Mouse (Mus musculus): ENCODE data around the gene C1ql4. TPM values are rescaled to one million over a fixed set of nuclear protein-coding genes. Genes with fewer than 3 reads are reported as not detected.
A peak's percentile ranks its signal among the peaks of the same experiment; 100 is the strongest.

Gene C1ql4
- polyA plus RNA-seq, 1 experiment, result not detected

DNA sequence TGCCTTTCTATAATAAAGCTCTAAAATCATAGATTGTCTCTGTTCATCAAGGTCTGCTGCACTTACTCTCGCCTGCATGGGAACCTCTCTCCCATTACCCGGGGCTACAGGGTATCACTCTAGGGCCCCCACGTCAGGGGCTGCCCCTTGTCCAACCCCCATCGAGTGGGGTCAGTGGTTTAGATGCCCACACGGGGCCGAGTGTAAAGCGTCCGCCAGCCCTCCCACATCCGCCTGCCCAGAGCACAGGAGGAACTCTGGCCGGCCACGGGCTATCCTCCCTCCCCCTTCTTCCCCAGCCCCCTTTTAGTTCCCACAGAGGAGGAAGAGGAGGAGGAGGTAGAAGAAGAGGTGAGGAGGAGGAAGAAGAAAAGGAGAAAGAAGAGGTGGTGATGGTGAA, 33.2 kb upstream of the C1ql4 start:
- Histone ChIP-seq H3K4me3 (ENCODE audit: insufficient read depth, low read length) (no peak overlapping the region), H3K27ac (ENCODE audit: insufficient read depth, low read length) (no peak overlapping the region), H3K4me1 (ENCODE audit: control insufficient read depth, insufficient read depth, low read length) (no peaks in the 10 kb centered on the region)
- TF ChIP-seq CTCF (IDR thresholded peaks at IDR 0.05; ENCODE audit: extremely low read depth, insufficient read depth, low read length) (no peak), POLR2A (IDR thresholded peaks at IDR 0.05; ENCODE audit: extremely low read depth, insufficient read depth, low read length) (no peak)

DNA sequence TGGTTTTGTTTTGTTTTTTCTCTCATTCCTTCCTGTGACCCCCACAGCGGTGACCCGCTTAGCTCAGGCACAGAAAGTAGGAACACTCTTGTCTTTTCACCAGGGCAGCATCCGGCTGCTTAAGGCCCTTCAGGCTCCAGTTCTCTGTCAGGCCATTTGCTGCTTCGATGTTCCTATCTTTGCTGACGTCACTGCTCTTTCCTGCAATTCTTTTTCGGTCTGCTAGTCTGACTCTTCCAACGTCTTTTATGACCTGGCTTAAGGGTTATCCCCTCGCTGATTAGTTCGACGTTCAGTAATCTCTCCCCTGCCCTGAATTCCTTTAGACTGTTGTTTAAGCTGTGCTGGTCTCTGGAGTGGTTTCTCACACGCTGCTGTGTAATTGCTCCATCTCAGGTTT, 28.9 kb upstream of the C1ql4 start:
- Histone ChIP-seq H3K4me1 (ENCODE audit: control insufficient read depth, insufficient read depth, low read length) (no peaks in the 10 kb centered on the region), H3K4me3 (ENCODE audit: insufficient read depth, low read length) (no peak overlapping the region), H3K27ac (ENCODE audit: insufficient read depth, low read length) (no peak overlapping the region)
- no peak for TF ChIP-seq CTCF (IDR thresholded peaks at IDR 0.05; ENCODE audit: extremely low read depth, insufficient read depth, low read length)
- TF ChIP-seq POLR2A (IDR thresholded peaks at IDR 0.05; ENCODE audit: extremely low read depth, insufficient read depth, low read length), result no peak

DNA sequence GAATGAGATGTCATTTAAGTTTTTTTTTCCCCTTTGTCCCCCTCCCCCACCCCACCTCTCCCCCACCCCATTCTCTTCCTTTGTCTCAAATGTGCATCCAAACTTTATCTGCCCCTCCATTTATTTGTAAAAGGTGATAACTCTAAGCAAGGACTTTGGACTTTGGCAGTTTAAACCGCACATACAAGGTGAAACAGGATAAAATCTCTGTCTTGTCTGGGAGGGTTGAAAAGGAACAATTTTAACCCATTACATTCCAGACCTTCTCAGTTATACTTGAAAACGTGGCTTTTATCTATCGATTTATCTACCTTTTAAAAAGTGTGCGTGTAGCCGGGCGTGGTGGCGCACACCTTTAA, 27.4 kb upstream of the C1ql4 start:
- Histone ChIP-seq H3K27ac (ENCODE audit: insufficient read depth, low read length) (no peak overlapping the region), H3K4me1 (ENCODE audit: control insufficient read depth, insufficient read depth, low read length) (no peaks in the 10 kb centered on the region), H3K4me3 (ENCODE audit: insufficient read depth, low read length) (no peak overlapping the region)
- no peak for TF ChIP-seq CTCF (IDR thresholded peaks at IDR 0.05; ENCODE audit: extremely low read depth, insufficient read depth, low read length)
- TF ChIP-seq POLR2A (IDR thresholded peaks at IDR 0.05; ENCODE audit: extremely low read depth, insufficient read depth, low read length), result no peak

DNA sequence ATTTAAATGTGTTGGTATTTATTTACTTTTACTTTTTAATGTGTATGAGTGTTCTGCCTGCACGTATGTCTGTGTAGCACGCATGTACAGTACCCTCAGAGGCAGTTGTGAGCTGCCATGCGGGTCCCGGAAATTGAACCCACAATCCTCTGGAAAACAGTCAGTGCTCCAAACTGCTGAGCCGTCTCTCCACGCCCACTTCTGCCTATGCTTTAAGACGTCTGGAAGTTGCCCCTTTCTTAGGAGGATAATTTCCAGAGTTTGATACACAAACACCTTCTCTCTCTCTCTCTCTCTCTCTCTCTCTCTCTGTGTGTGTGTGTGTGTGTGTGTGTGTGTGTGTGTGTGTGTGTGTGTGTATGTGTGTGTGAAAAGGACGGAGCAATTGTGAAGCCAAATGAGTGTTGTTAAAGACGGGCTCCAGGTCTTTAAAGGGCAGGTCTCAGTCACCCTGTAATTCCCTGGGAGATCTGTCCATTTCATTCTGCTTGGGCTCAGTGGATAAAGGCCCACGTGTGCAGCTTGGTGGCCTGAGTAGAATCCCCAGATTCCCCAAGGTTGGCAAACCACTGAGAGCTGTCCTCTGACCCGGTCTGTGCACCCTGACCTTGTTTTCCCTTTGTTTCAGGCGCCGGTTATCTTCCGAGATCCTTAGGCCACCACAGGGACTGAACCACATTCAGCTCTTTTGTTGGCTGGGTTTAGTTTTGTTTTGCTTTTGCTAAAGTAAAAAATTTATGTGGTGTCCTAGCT, 26.9 kb upstream of the C1ql4 start:
- H3K4me1 ChIP-seq (ENCODE audit: control insufficient read depth, insufficient read depth, low read length), result no peaks in the 10 kb centered on the region
- TF ChIP-seq CTCF (IDR thresholded peaks at IDR 0.05; ENCODE audit: extremely low read depth, insufficient read depth, low read length), result no peak
- TF ChIP-seq POLR2A (IDR thresholded peaks at IDR 0.05; ENCODE audit: extremely low read depth, insufficient read depth, low read length), result no peak
- no peak overlapping the region for H3K4me3 ChIP-seq (ENCODE audit: insufficient read depth, low read length)
- no peak overlapping the region for H3K27ac ChIP-seq (ENCODE audit: insufficient read depth, low read length)

DNA sequence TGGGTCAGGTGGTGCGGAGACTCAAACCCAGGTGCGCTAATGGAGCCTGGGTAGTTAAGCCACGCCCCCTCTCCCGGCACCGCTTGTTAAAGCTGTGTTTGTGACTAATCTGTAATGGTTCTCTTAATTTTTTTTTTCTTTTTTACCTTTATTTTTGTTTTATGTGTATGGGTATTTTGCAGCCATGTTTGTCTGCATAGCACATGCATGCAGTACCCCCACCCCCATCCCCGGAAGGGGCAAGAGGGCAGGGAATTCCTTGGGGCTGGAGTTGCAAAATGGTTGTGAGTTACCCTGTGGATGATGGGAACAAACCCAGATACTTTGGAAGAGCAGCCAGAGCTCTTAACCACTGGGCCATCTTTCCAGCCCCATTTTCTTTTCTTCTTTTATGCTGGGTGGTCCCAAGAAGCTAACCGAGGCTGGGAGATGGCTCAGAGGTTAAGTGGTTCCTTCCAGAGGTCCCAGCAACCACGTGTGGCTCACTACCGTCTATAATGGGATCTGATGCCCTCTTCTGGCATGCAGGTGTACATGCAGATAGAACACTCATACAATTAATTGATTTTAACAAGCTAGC, 25.9 kb upstream of the C1ql4 start:
- no peak for TF ChIP-seq POLR2A (IDR thresholded peaks at IDR 0.05; ENCODE audit: extremely low read depth, insufficient read depth, low read length)
- TF ChIP-seq CTCF (IDR thresholded peaks at IDR 0.05; ENCODE audit: extremely low read depth, insufficient read depth, low read length), result peak; percentile 18; the same call in 1 of the 2 replicates
- Histone ChIP-seq H3K4me3 (ENCODE audit: insufficient read depth, low read length) (no peak overlapping the region), H3K4me1 (ENCODE audit: control insufficient read depth, insufficient read depth, low read length) (no peaks in the 10 kb centered on the region), H3K27ac (ENCODE audit: insufficient read depth, low read length) (no peak overlapping the region)

DNA sequence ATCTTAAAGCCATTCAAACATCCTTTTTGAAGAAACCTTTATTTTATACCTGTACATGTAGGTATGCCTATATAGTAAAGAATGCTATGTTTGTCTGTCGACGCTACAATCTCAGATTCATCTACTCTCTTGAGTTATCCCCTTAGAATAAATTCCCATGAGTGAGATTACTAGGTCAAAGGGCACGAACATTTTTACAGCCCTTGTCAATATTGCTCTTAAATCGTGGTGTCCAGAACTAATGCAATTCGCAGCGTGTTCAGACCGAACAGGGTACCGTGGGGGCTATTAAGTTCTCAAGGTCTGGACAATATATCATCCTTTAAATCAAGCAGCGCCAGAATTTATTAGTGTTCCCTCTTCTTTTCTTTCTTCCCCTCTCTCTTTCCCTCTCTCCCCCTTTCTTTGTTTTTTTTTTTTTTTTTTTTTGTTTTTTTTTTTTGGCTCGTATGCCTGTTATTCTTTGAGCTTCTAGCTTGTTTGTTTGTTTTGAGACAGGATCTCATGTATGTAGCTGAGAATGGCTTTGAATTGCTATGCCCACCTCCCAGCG, 25.3 kb upstream of the C1ql4 start:
- Histone ChIP-seq H3K4me3 (ENCODE audit: insufficient read depth, low read length) (no peak overlapping the region), H3K4me1 (ENCODE audit: control insufficient read depth, insufficient read depth, low read length) (no peaks in the 10 kb centered on the region), H3K27ac (ENCODE audit: insufficient read depth, low read length) (no peak overlapping the region)
- TF ChIP-seq CTCF (IDR thresholded peaks at IDR 0.05; ENCODE audit: extremely low read depth, insufficient read depth, low read length) (no peak), POLR2A (IDR thresholded peaks at IDR 0.05; ENCODE audit: extremely low read depth, insufficient read depth, low read length) (no peak)

DNA sequence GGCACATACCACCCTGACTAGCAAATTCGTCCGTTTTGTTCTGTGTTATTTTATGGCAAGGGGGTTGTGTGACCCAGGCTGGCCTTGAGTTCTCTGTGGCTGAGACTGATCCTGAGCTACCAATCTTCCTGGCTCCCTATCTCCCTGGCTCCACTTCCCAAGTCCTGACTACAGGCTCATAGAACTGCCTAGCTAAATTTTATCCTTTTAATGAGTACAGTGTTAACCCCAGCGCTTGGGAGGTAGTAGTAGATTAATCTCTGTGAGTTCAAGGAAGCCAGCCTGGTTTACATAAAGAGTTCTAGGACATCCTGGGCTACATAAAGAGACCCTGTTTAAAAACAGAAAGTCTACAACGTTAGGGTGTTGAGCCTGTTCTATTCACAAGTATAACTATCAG, 24.2 kb upstream of the C1ql4 start:
- no peak overlapping the region for H3K27ac ChIP-seq (ENCODE audit: insufficient read depth, low read length)
- no peaks in the 10 kb centered on the region for H3K4me1 ChIP-seq (ENCODE audit: control insufficient read depth, insufficient read depth, low read length)
- TF ChIP-seq CTCF (IDR thresholded peaks at IDR 0.05; ENCODE audit: extremely low read depth, insufficient read depth, low read length) (no peak), POLR2A (IDR thresholded peaks at IDR 0.05; ENCODE audit: extremely low read depth, insufficient read depth, low read length) (no peak)
- H3K4me3 ChIP-seq (ENCODE audit: insufficient read depth, low read length), result no peak overlapping the region

DNA sequence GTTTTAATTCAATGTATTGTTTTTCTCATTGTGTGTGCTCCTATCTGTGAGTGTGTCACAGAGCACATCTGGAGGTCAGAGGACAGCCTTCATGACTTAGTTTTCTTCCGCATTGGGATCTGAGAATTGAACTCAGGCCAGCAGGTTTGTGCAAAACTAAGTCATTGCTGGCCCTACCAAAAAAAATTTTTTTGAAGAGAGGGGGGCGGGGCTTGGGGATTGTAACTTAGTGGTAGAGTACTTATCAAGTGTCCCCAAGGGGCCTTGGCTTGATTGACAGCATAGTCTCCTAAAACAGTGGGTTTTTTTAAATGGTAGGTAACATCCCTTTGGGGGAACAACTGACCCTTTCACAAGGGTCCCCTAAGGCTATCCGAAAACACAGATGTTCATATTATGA, 23.5 kb upstream of the C1ql4 start:
- Histone ChIP-seq H3K4me3 (ENCODE audit: insufficient read depth, low read length) (no peak overlapping the region), H3K4me1 (ENCODE audit: control insufficient read depth, insufficient read depth, low read length) (no peaks in the 10 kb centered on the region), H3K27ac (ENCODE audit: insufficient read depth, low read length) (no peak overlapping the region)
- no peak for TF ChIP-seq POLR2A (IDR thresholded peaks at IDR 0.05; ENCODE audit: extremely low read depth, insufficient read depth, low read length)
- TF ChIP-seq CTCF (IDR thresholded peaks at IDR 0.05; ENCODE audit: extremely low read depth, insufficient read depth, low read length), result no peak

DNA sequence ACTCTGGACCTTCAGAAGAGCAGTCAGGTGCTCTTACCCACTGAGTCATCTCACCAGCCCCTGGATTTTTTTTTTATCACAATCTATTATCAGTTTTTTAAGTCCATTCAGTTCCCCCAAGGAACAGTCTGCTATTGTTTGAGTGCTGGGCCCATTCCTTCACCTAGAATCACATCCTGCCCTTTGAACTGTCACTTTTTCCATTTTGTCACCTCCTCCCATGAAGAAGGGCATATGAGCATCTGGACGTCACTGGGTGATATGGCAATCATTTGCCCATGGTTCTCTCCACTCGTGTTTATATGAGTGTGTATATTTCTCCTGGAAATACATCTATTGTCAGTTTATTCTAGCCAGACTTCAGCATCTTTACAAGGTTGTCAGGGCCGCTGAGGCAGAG, 20.2 kb upstream of the C1ql4 start:
- Histone ChIP-seq H3K27ac (ENCODE audit: insufficient read depth, low read length) (no peak overlapping the region), H3K4me3 (ENCODE audit: insufficient read depth, low read length) (no peak overlapping the region), H3K4me1 (ENCODE audit: control insufficient read depth, insufficient read depth, low read length) (no peaks in the 10 kb centered on the region)
- TF ChIP-seq POLR2A (IDR thresholded peaks at IDR 0.05; ENCODE audit: extremely low read depth, insufficient read depth, low read length) (no peak), CTCF (IDR thresholded peaks at IDR 0.05; ENCODE audit: extremely low read depth, insufficient read depth, low read length) (no peak)

DNA sequence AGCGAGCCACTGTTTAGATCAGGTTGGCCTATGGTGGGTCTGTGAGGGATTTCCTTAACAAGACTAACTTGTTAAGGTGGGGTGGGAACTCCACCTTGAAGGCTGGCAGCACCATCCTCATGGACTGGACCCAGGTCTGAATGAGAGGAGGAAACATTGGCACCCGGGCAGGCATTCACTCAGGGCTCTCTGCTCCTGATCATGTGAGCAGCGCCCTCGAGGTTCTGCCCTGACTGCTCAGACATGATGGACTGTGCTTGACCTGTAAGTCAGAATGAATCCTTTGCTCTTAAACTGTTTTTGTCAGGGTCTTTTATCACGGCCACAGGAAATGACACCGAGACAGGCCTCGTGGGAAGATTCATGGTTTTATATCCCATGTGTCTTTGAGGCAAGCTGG, 17.6 kb upstream of the C1ql4 start:
- no peak overlapping the region for H3K4me3 ChIP-seq (ENCODE audit: insufficient read depth, low read length)
- H3K4me1 ChIP-seq (ENCODE audit: control insufficient read depth, insufficient read depth, low read length), result no peaks in the 10 kb centered on the region
- no peak overlapping the region for H3K27ac ChIP-seq (ENCODE audit: insufficient read depth, low read length)
- TF ChIP-seq POLR2A (IDR thresholded peaks at IDR 0.05; ENCODE audit: extremely low read depth, insufficient read depth, low read length) (no peak), CTCF (IDR thresholded peaks at IDR 0.05; ENCODE audit: extremely low read depth, insufficient read depth, low read length) (no peak)

All from cortical plate, adult 2 months (tissue).